Mouse (Mus musculus) G1E-ER4 (cell line): ENCODE measurements around the gene Chsy1. TPM values are rescaled to one million over a fixed set of nuclear protein-coding genes. Genes with fewer than 3 reads are reported as not detected.

ENCODE experiments used
- GATA1 ChIP-seq: IDR thresholded peaks from one replicate; pipeline ENCODE4 v1.8.0; 2012; ENCODE audit warnings: low read length, inconsistent platforms
- polyA plus RNA-seq: library from polyadenylated mRNA; stranded (reverse); fragments of >175 nt; gene quantifications from 2 replicates; pipeline ENCODE4 v1.2.3, GENCODE M21; 2012

Gene Chsy1
- polyA plus RNA-seq, 1 experiment, result 11.0 TPM

GRCm38 (mm10) chr7:66178101-66178500 lies 68.8 kb downstream of the Chsy1 start:
- no peak for TF ChIP-seq GATA1

GRCm38 (mm10) chr7:66179120-66179581 lies 69.8 kb downstream of the Chsy1 start:
- TF ChIP-seq GATA1, result no peak

GRCm38 (mm10) chr7:66179711-66180110 lies 70.4 kb downstream of the Chsy1 start:
- no peak for TF ChIP-seq GATA1

- TF ChIP-seq GATA1, result no peak
Observed at GRCm38 (mm10) chr7:66180260-66180659, 70.9 kb downstream of the Chsy1 start.

GRCm38 (mm10) chr7:66180711-66181365 lies 71.5 kb downstream of the Chsy1 start:
- no peak for TF ChIP-seq GATA1

- TF ChIP-seq GATA1, result no peak
Observed at GRCm38 (mm10) chr7:66182075-66182715, 72.9 kb downstream of the Chsy1 start.

- no peak for TF ChIP-seq GATA1
Observed at GRCm38 (mm10) chr7:66183404-66183803, 74.1 kb downstream of the Chsy1 start.

- no peak for TF ChIP-seq GATA1
Observed at GRCm38 (mm10) chr7:66184026-66184425, 74.7 kb downstream of the Chsy1 start.

- TF ChIP-seq GATA1, result no peak
Observed at GRCm38 (mm10) chr7:66185370-66185769, 76.1 kb downstream of the Chsy1 start.

GRCm38 (mm10) chr7:66187581-66188231 lies 78.4 kb downstream of the Chsy1 start:
- TF ChIP-seq GATA1, result peak; percentile 86

GRCm38 (mm10) chr7:66194511-66194910 lies 85.2 kb downstream of the Chsy1 start:
- no peak for TF ChIP-seq GATA1

GRCm38 (mm10) chr7:66195881-66196280 lies 86.6 kb downstream of the Chsy1 start:
- TF ChIP-seq GATA1, result no peak

GRCm38 (mm10) chr7:66196609-66197445 lies 87.5 kb downstream of the Chsy1 start:
- TF ChIP-seq GATA1, result peak; percentile 95

GRCm38 (mm10) chr7:66198416-66198815 lies 89.1 kb downstream of the Chsy1 start:
- TF ChIP-seq GATA1, result no peak

- no peak for TF ChIP-seq GATA1
Observed at GRCm38 (mm10) chr7:66199391-66199831, 90.1 kb downstream of the Chsy1 start.

- no peak for TF ChIP-seq GATA1
Observed at GRCm38 (mm10) chr7:66200383-66200782, 91.1 kb downstream of the Chsy1 start.
